Mouse (Mus musculus): Measurements from ENCODE around the gene Cysltr2.
A peak's percentile ranks its signal among the peaks of the same experiment; 100 is the strongest.

The Cysltr2 gene

GRCm38 (mm10) chr14:73048937-73049336, at the start of gene Cysltr2:
Cysltr2 (minus strand) TSS chr14:73049114.
- DNase-seq = peak; percentile 27

- no peak for DNase-seq
Observed at GRCm38 (mm10) chr14:73094802-73095550, 46.1 kb upstream of the Cysltr2 start.

GRCm38 (mm10) chr14:73092871-73093270, 44.0 kb upstream of the Cysltr2 start:
- no peak for DNase-seq

GRCm38 (mm10) chr14:73088224-73088623, 39.3 kb upstream of the Cysltr2 start:
- DNase-seq = no peak

GRCm38 (mm10) chr14:73087746-73088145, 38.8 kb upstream of the Cysltr2 start:
- DNase-seq = peak; percentile 48

- no peak for DNase-seq
Observed at GRCm38 (mm10) chr14:73087247-73087646, 38.3 kb upstream of the Cysltr2 start.

- no peak for DNase-seq
Observed at GRCm38 (mm10) chr14:73086425-73086824, 37.5 kb upstream of the Cysltr2 start.

GRCm38 (mm10) chr14:73083563-73083962, 34.6 kb upstream of the Cysltr2 start:
- no peak for DNase-seq

- no peak for DNase-seq
Observed at GRCm38 (mm10) chr14:73064460-73064859, 15.5 kb upstream of the Cysltr2 start.

GRCm38 (mm10) chr14:73058755-73059154, 9.8 kb upstream of the Cysltr2 start:
- DNase-seq = no peak

GRCm38 (mm10) chr14:73057764-73058163, 8.8 kb upstream of the Cysltr2 start:
- no peak for DNase-seq

- no peak for DNase-seq
Observed at GRCm38 (mm10) chr14:73056813-73057212, 7.9 kb upstream of the Cysltr2 start.

GRCm38 (mm10) chr14:73045199-73045928, 3.5 kb downstream of the Cysltr2 start:
- DNase-seq = peak; percentile 57

- DNase-seq = no peak
Observed at GRCm38 (mm10) chr14:73041689-73042088, 7.2 kb downstream of the Cysltr2 start.

- DNase-seq = no peak
Observed at GRCm38 (mm10) chr14:73033290-73033689, 15.6 kb downstream of the Cysltr2 start.

- no peak for DNase-seq
Observed at GRCm38 (mm10) chr14:73031218-73031617, 17.7 kb downstream of the Cysltr2 start.

GRCm38 (mm10) chr14:73017272-73017671, 31.6 kb downstream of the Cysltr2 start:
- DNase-seq = no peak

GRCm38 (mm10) chr14:73015386-73015785, 33.5 kb downstream of the Cysltr2 start:
- DNase-seq = peak; percentile 61

GRCm38 (mm10) chr14:73013723-73014544, 35.0 kb downstream of the Cysltr2 start:
- DNase-seq = no peak

- DNase-seq = no peak
Observed at GRCm38 (mm10) chr14:73001814-73002213, 47.1 kb downstream of the Cysltr2 start.

GRCm38 (mm10) chr14:73000325-73000724, 48.6 kb downstream of the Cysltr2 start:
- DNase-seq = peak; percentile 64

- no peak for DNase-seq
Observed at GRCm38 (mm10) chr14:72998111-72998510, 50.8 kb downstream of the Cysltr2 start.

GRCm38 (mm10) chr14:72986044-72986443, 62.9 kb downstream of the Cysltr2 start:
- DNase-seq = no peak

Data from thymus, postnatal 14 days (tissue).